Mouse (Mus musculus): ENCODE results near the gene Spata22. TPM values are rescaled to one million over a fixed set of nuclear protein-coding genes. Genes with fewer than 3 reads are reported as not detected.

Spata22 gene
- polyA plus RNA-seq, 1 experiment: 10.5 TPM

GRCm38 (mm10) chr11:73336919-73337318 lies 7.4 kb downstream of the Spata22 start:
- H3K27ac ChIP-seq (replicated peaks; ENCODE audit: low read depth, low read length): no peak overlapping the region
- no peaks in the 10 kb centered on the region for H3K4me1 ChIP-seq (ENCODE audit: control insufficient read depth, insufficient read depth, insufficient read length, low read length)
- no peak overlapping the region for H3K4me3 ChIP-seq (ENCODE audit: insufficient read depth, low read depth, low read length)

GRCm38 (mm10) chr11:73350483-73350882 lies 20.9 kb downstream of the Spata22 start, which contains the start of gene Olfr20:
TSS of gene Olfr20 (plus strand) at chr11:73350783.
- Histone ChIP-seq H3K27ac (replicated peaks; ENCODE audit: low read depth, low read length) (no peak within 1 kb of the TSS), H3K4me1 (ENCODE audit: control insufficient read depth, insufficient read depth, insufficient read length, low read length) (no peaks in the 10 kb centered on the region), H3K4me3 (ENCODE audit: insufficient read depth, low read depth, low read length) (no peak within 1 kb of the TSS)

DNA sequence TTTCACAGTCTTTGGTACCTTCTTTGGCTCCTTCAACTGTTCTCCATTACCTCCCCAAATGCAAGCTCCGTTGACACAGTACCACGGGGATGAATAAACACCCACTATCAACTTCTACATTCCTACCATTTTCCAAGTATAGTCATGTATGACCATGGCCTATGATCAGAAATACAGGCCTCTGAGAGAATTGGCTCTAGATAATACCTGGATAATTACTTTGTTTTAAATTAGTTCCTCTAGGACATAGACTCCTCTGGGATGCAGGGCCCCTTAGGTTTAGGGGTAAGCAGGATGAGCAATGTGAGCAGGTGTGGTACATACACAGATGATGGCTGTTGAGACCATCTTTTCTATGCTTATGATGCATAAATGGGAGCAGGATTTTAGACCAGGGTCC lies 41.4 kb downstream of the Spata22 start, which contains the start of gene Olfr376:
Gene Olfr376 (plus strand): TSS at position 301 of the 400 bp plus-strand sequence.
- no peaks in the 10 kb centered on the region for H3K4me1 ChIP-seq (ENCODE audit: control insufficient read depth, insufficient read depth, insufficient read length, low read length)
- H3K4me3 ChIP-seq (ENCODE audit: insufficient read depth, low read depth, low read length): no peak within 1 kb of the TSS
- no peak within 1 kb of the TSS for H3K27ac ChIP-seq (replicated peaks; ENCODE audit: low read depth, low read length)

DNA sequence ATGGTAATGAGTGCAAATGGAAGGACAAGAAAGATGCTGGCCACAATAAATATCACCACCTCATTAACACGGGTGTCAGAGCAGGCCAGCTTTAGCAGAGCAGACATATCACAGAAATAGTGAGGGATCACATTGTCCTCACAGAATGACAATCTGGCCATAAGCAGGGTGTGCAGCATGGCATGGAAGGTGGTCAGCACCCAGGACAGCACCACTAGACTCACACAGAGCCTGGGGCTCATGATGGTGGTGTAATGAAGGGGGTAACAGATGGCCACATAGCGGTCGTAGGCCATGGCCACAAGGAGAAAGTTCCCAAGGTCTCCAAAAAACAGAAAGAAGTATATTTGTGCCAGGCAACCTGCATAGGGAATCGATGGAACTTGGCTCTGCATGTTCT lies 65.8 kb downstream of the Spata22 start:
- H3K27ac ChIP-seq (replicated peaks; ENCODE audit: low read depth, low read length): no peak overlapping the region
- no peak overlapping the region for H3K4me3 ChIP-seq (ENCODE audit: insufficient read depth, low read depth, low read length)
- no peaks in the 10 kb centered on the region for H3K4me1 ChIP-seq (ENCODE audit: control insufficient read depth, insufficient read depth, insufficient read length, low read length)

Other genes starting within 250 kb of the Spata22 start
- gene Itgae, start 239.2 kb upstream of the Spata22 start, polyA plus RNA-seq (2012; ENCODE audit: insufficient read depth, insufficient read length, missing spikeins): 1.8 and 2.4 TPM in 2 replicates
- not detected in 2 replicates for gene Haspin, start 191.4 kb upstream of the Spata22 start, polyA plus RNA-seq (2012; ENCODE audit: insufficient read depth, insufficient read length, missing spikeins)
- gene P2rx5, start 169.3 kb upstream of the Spata22 start, polyA plus RNA-seq (2012; ENCODE audit: insufficient read depth, insufficient read length, missing spikeins): 53.6 and 85.8 TPM in 2 replicates
- 183 and 237 TPM in 2 replicates for gene Emc6, start 152.7 kb upstream of the Spata22 start, polyA plus RNA-seq (2012; ENCODE audit: insufficient read depth, insufficient read length, missing spikeins)
- gene Tax1bp3, start 152.7 kb upstream of the Spata22 start, polyA plus RNA-seq (2012; ENCODE audit: insufficient read depth, insufficient read length, missing spikeins): 70.9 and 105 TPM in 2 replicates
- gene Ctns, start 130.7 kb upstream of the Spata22 start, polyA plus RNA-seq (2012; ENCODE audit: insufficient read depth, insufficient read length, missing spikeins): 8.8 TPM in 2 replicates
- 8.2 and 9.1 TPM in 2 replicates for gene Shpk, start 130.3 kb upstream of the Spata22 start, polyA plus RNA-seq (2012; ENCODE audit: insufficient read depth, insufficient read length, missing spikeins)
- gene Trpv1, start 95.4 kb upstream of the Spata22 start, polyA plus RNA-seq (2012; ENCODE audit: insufficient read depth, insufficient read length, missing spikeins): 0.33 and 0.75 TPM in 2 replicates
- gene Trpv3, start 62.4 kb upstream of the Spata22 start, polyA plus RNA-seq (2012; ENCODE audit: insufficient read depth, insufficient read length, missing spikeins): not detected in 2 replicates
- 163 and 192 TPM in 2 replicates for gene Aspa, start 145 bp upstream of the Spata22 start, polyA plus RNA-seq (2012; ENCODE audit: insufficient read depth, insufficient read length, missing spikeins)
- gene Gm49340, start within 50 bp of the Spata22 start, polyA plus RNA-seq (2012; ENCODE audit: insufficient read depth, insufficient read length, missing spikeins): 0.48 TPM in 1 of 2 replicates, not detected in the other
- gene Olfr20, start 21.0 kb downstream of the Spata22 start, polyA plus RNA-seq (2012; ENCODE audit: insufficient read depth, insufficient read length, missing spikeins): not detected in 2 replicates
- not detected in 2 replicates for gene Olfr376, start 41.5 kb downstream of the Spata22 start, polyA plus RNA-seq (2012; ENCODE audit: insufficient read depth, insufficient read length, missing spikeins)
- gene Olfr1, start 69.9 kb downstream of the Spata22 start, polyA plus RNA-seq (2012; ENCODE audit: insufficient read depth, insufficient read length, missing spikeins): not detected in 2 replicates
- not detected in 2 replicates for gene Olfr378, start 98.7 kb downstream of the Spata22 start, polyA plus RNA-seq (2012; ENCODE audit: insufficient read depth, insufficient read length, missing spikeins)
- not detected in 2 replicates for gene Olfr380, start 127.8 kb downstream of the Spata22 start, polyA plus RNA-seq (2012; ENCODE audit: insufficient read depth, insufficient read length, missing spikeins)
- gene Olfr381, start 161.9 kb downstream of the Spata22 start, polyA plus RNA-seq (2012; ENCODE audit: insufficient read depth, insufficient read length, missing spikeins): not detected in 2 replicates
- gene Olfr382, start 187.5 kb downstream of the Spata22 start, polyA plus RNA-seq (2012; ENCODE audit: insufficient read depth, insufficient read length, missing spikeins): not detected in 2 replicates

Measured in brown adipose tissue, adult 24 weeks (tissue).